Comparison of ENCODE assay signal across 32 mouse cellular contexts in genomic region chr13:57484426-57485168, GRCm38 (mm10).
A peak's percentile ranks its signal among the peaks of the same experiment; 100 is the strongest.
DNase-seq lines count a peak whose midpoint lies in the region; ATAC-seq and TF ChIP-seq lines count a peak whose summit lies in the region.
"Had no signal": no experiment of that assay in that cellular context is flagged by ENCODE, and none has a peak within 500 bp of the region (broad histone marks: within the 10 kb centered on the region; RNA-seq: fewer than 3 reads in every experiment).

No protein-coding gene starts in this region.

- 0 out of 2 replicates have a peak, but pooled peaks cover 8% of the 10 kb centered on the region for H3K4me1 ChIP-seq in hindbrain, embryonic 15.5 days (replicated peaks)
- H3K4me1 ChIP-seq in hindbrain, embryonic 12.5 days = peaks cover 2% of the 10 kb centered on the region; the same call in 1 of the 2 replicates
- no peaks in the 10 kb centered on the region for H3K4me1 ChIP-seq in midbrain, postnatal 0 days (ENCODE audit: insufficient read depth, low read length)
- 0 out of 2 replicates have a peak, but pooled peaks cover 3% of the 10 kb centered on the region for H3K4me1 ChIP-seq in midbrain, embryonic 15.5 days
- H3K4me1 ChIP-seq: embryonic facial prominence, embryonic 12.5 days; heart, embryonic 15.5 days; intestine, embryonic 15.5 days; neural tube, embryonic 13.5 days had no signal

- TF ChIP-seq POLR2A in brain, embryonic 14.5 days (IDR thresholded peaks at IDR 0.05; ENCODE audit: borderline replicate concordance, extremely low read depth, insufficient read depth, insufficient read length, poor library complexity, severe bottlenecking) = no peak

- no peak overlapping the region for H3K4me2 ChIP-seq in hindbrain, embryonic 15.5 days
- H3K4me2 ChIP-seq in hindbrain, embryonic 12.5 days (replicated peaks) = no peak overlapping the region
- H3K4me2 ChIP-seq in midbrain, postnatal 0 days (ENCODE audit: low read depth, low read length, poor library complexity, severe bottlenecking) = no peak overlapping the region
- H3K4me2 ChIP-seq in midbrain, embryonic 15.5 days = no peak overlapping the region
- H3K4me2 ChIP-seq: embryonic facial prominence, embryonic 12.5 days; heart, embryonic 15.5 days; hindbrain, embryonic 13.5 days; intestine, embryonic 15.5 days; neural tube, embryonic 13.5 days had no signal

- peak; percentile 62 to 72 for DNase-seq in cerebellum, postnatal 10 days
- no peak for DNase-seq in cerebellum, adult 11-12 months
- DNase-seq in midbrain, postnatal 0 days (ENCODE audit: low spot score) = peak; percentile 40
- DNase-seq in brain, embryonic 14.5 days (ENCODE audit: low read depth) = peak; percentile 15
- DNase-seq: adrenal gland, adult 8-10 months; cerebellum, adult 8-10 months; embryo, embryonic 11 days; gastrocnemius, postnatal 10 days; kidney, adult 2 months; kidney, postnatal 4 days; layer of hippocampus, postnatal 36 days; liver; lung, adult 2 months; lung, postnatal 10 days; thymus, adult 18-20 months; thymus, postnatal 25 days had no signal

- H3K9ac ChIP-seq in hindbrain, embryonic 15.5 days = no peak overlapping the region
- H3K9ac ChIP-seq in hindbrain, embryonic 12.5 days = no peak overlapping the region
- no peak overlapping the region for H3K9ac ChIP-seq in midbrain, postnatal 0 days (replicated peaks; ENCODE audit: low read length, poor library complexity, severe bottlenecking)
- no peak overlapping the region for H3K9ac ChIP-seq in midbrain, embryonic 15.5 days
- H3K9ac ChIP-seq: embryonic facial prominence, embryonic 12.5 days; heart, embryonic 15.5 days; hindbrain, embryonic 13.5 days; intestine, embryonic 15.5 days; liver, embryonic 14.5 days; neural tube, embryonic 13.5 days had no signal

- ATAC-seq in hindbrain, embryonic 15.5 days (ENCODE audit: low FRiP score, low read depth) = no peak; the same call in 1 of the 2 replicates
- ATAC-seq in hindbrain, embryonic 12.5 days (ENCODE audit: low FRiP score) = no peak
- ATAC-seq in midbrain, postnatal 0 days (ENCODE audit: low FRiP score) = no peak
- no peak for ATAC-seq in midbrain, embryonic 15.5 days (replicated peaks)
- ATAC-seq: forebrain, embryonic 16.5 days; intestine, embryonic 15.5 days; midbrain, embryonic 16.5 days had no signal

- H3K27me3 ChIP-seq in hindbrain, embryonic 15.5 days = no peaks in the 10 kb centered on the region
- no peaks in the 10 kb centered on the region for H3K27me3 ChIP-seq in hindbrain, embryonic 12.5 days
- H3K27me3 ChIP-seq in midbrain, postnatal 0 days (ENCODE audit: insufficient read depth, low read length) = no peaks in the 10 kb centered on the region
- H3K27me3 ChIP-seq in midbrain, embryonic 15.5 days (replicated peaks) = no peaks in the 10 kb centered on the region
- H3K27me3 ChIP-seq: embryonic facial prominence, embryonic 12.5 days; heart, embryonic 15.5 days; hindbrain, embryonic 13.5 days; intestine, embryonic 15.5 days; neural tube, embryonic 13.5 days had no signal

- 74% methylated on average over 16 of the region's 16 CpGs for WGBS in hindbrain, embryonic 15.5 days
- 82% methylated on average over 16 of the region's 16 CpGs for WGBS in hindbrain, embryonic 12.5 days
- 71% methylated on average over 16 of the region's 16 CpGs for WGBS in midbrain, postnatal 0 days
- WGBS in midbrain, embryonic 15.5 days = 76% methylated on average over 16 of the region's 16 CpGs

- H3K27ac ChIP-seq in hindbrain, embryonic 15.5 days (replicated peaks) = 0 out of 2 replicates have a peak overlapping the region, but pooled peaks have one; percentile 18
- H3K27ac ChIP-seq in hindbrain, embryonic 12.5 days = no peak overlapping the region
- no peak overlapping the region for H3K27ac ChIP-seq in midbrain, postnatal 0 days (ENCODE audit: low read depth, low read length)
- H3K27ac ChIP-seq in midbrain, embryonic 15.5 days = no peak overlapping the region
- H3K27ac ChIP-seq: embryonic facial prominence, embryonic 12.5 days; heart, embryonic 15.5 days; hindbrain, embryonic 13.5 days; intestine, embryonic 15.5 days; kidney, postnatal 0 days; liver, embryonic 14.5 days; macrophage; neural tube, embryonic 13.5 days; stomach, postnatal 0 days had no signal

- no peaks in the 10 kb centered on the region for H3K9me3 ChIP-seq in hindbrain, embryonic 15.5 days
- no peaks in the 10 kb centered on the region for H3K9me3 ChIP-seq in hindbrain, embryonic 12.5 days (replicated peaks)
- no peaks in the 10 kb centered on the region for H3K9me3 ChIP-seq in midbrain, postnatal 0 days (ENCODE audit: low read length)
- H3K9me3 ChIP-seq in midbrain, embryonic 15.5 days = no peaks in the 10 kb centered on the region
- H3K9me3 ChIP-seq: embryonic facial prominence, embryonic 12.5 days; heart, embryonic 15.5 days; hindbrain, embryonic 13.5 days; intestine, embryonic 15.5 days; neural tube, embryonic 13.5 days had no signal

- H3K36me3 ChIP-seq in hindbrain, embryonic 15.5 days = no peaks in the 10 kb centered on the region
- no peaks in the 10 kb centered on the region for H3K36me3 ChIP-seq in hindbrain, embryonic 12.5 days
- H3K36me3 ChIP-seq in midbrain, postnatal 0 days (ENCODE audit: insufficient read depth, low read length) = no peaks in the 10 kb centered on the region
- no peaks in the 10 kb centered on the region for H3K36me3 ChIP-seq in midbrain, embryonic 15.5 days (replicated peaks)
- H3K36me3 ChIP-seq: embryonic facial prominence, embryonic 12.5 days; G1E; heart, embryonic 15.5 days; hindbrain, embryonic 13.5 days; intestine, embryonic 15.5 days; neural tube, embryonic 13.5 days had no signal

- no peak overlapping the region for H3K4me3 ChIP-seq in hindbrain, embryonic 15.5 days
- no peak overlapping the region for H3K4me3 ChIP-seq in hindbrain, embryonic 12.5 days
- no peak overlapping the region for H3K4me3 ChIP-seq in midbrain, postnatal 0 days (ENCODE audit: low read depth, low read length)
- H3K4me3 ChIP-seq in midbrain, embryonic 15.5 days = no peak overlapping the region
- H3K4me3 ChIP-seq: embryonic facial prominence, embryonic 12.5 days; heart, embryonic 15.5 days; hindbrain, embryonic 13.5 days; intestine, embryonic 15.5 days; myocyte; neural tube, embryonic 13.5 days had no signal

- TF ChIP-seq CTCF in midbrain, postnatal 0 days (IDR thresholded peaks at IDR 0.05) = no peak
- no peak for TF ChIP-seq CTCF in brain, embryonic 14.5 days (IDR thresholded peaks at IDR 0.05; ENCODE audit: borderline replicate concordance, extremely low read depth, insufficient read depth, insufficient read length)
